Mouse (Mus musculus): ENCODE data around the gene Tas2r106. TPM values are rescaled to one million over a fixed set of nuclear protein-coding genes. Genes with fewer than 3 reads are reported as not detected.

The Tas2r106 gene
- polyA plus RNA-seq (2014; fragmentation: Illumina TruSeq; extraction: RNeasy Lipid Tissue Mini Kit (QIAGEN cat#74804); ENCODE audit: low read depth, low replicate concordance) = not detected

GRCm38 (mm10) chr6:131678786-131679185 is at the start of gene Tas2r106:
Gene Tas2r106, minus strand, starts transcription at chr6:131678886.

GRCm38 (mm10) chr6:131689963-131690362 is 11.3 kb upstream of the Tas2r106 start, which contains the start of gene Tas2r114:
Gene Tas2r114, minus strand, starts transcription at chr6:131690063.

GRCm38 (mm10) chr6:131687395-131687794 is 8.7 kb upstream of the Tas2r106 start, which contains the start of gene Tas2r105:
Gene Tas2r105, minus strand, starts transcription at chr6:131687495.

GRCm38 (mm10) chr6:131685644-131686043 is 7.0 kb upstream of the Tas2r106 start, which contains the start of gene Tas2r104:
Gene Tas2r104, minus strand, starts transcription at chr6:131685744.

GRCm38 (mm10) chr6:131660049-131660448 is 18.6 kb downstream of the Tas2r106 start, which contains the start of gene Tas2r107:
Gene Tas2r107, minus strand, starts transcription at chr6:131660149.

GRCm38 (mm10) chr6:131630812-131631211 is 47.9 kb downstream of the Tas2r106 start, which contains the start of gene Tas2r130:
Gene Tas2r130, minus strand, starts transcription at chr6:131630912.

Other genes with a start within 250 kb of the Tas2r106 start
- not detected for gene 5430401F13Rik, start 192.5 kb downstream of the Tas2r106 start, polyA plus RNA-seq (2014; fragmentation: Illumina TruSeq; extraction: RNeasy Lipid Tissue Mini Kit (QIAGEN cat#74804); ENCODE audit: low read depth, low replicate concordance)
- gene Gm6619, start 192.5 kb downstream of the Tas2r106 start, polyA plus RNA-seq (2014; fragmentation: Illumina TruSeq; extraction: RNeasy Lipid Tissue Mini Kit (QIAGEN cat#74804); ENCODE audit: low read depth, low replicate concordance) = not detected
- not detected for gene Tas2r130, start 48.0 kb downstream of the Tas2r106 start, polyA plus RNA-seq (2014; fragmentation: Illumina TruSeq; extraction: RNeasy Lipid Tissue Mini Kit (QIAGEN cat#74804); ENCODE audit: low read depth, low replicate concordance)
- gene Tas2r107, start 18.7 kb downstream of the Tas2r106 start, polyA plus RNA-seq (2014; fragmentation: Illumina TruSeq; extraction: RNeasy Lipid Tissue Mini Kit (QIAGEN cat#74804); ENCODE audit: low read depth, low replicate concordance) = not detected
- gene Tas2r104, start 6.9 kb upstream of the Tas2r106 start, polyA plus RNA-seq (2014; fragmentation: Illumina TruSeq; extraction: RNeasy Lipid Tissue Mini Kit (QIAGEN cat#74804); ENCODE audit: low read depth, low replicate concordance) = not detected
- not detected for gene Tas2r105, start 8.6 kb upstream of the Tas2r106 start, polyA plus RNA-seq (2014; fragmentation: Illumina TruSeq; extraction: RNeasy Lipid Tissue Mini Kit (QIAGEN cat#74804); ENCODE audit: low read depth, low replicate concordance)
- not detected for gene Tas2r114, start 11.2 kb upstream of the Tas2r106 start, polyA plus RNA-seq (2014; fragmentation: Illumina TruSeq; extraction: RNeasy Lipid Tissue Mini Kit (QIAGEN cat#74804); ENCODE audit: low read depth, low replicate concordance)

Data from adrenal gland, adult 10 weeks (tissue).